Comparison of ENCODE assay signal across 19 mouse cellular contexts in the genomic region with DNA sequence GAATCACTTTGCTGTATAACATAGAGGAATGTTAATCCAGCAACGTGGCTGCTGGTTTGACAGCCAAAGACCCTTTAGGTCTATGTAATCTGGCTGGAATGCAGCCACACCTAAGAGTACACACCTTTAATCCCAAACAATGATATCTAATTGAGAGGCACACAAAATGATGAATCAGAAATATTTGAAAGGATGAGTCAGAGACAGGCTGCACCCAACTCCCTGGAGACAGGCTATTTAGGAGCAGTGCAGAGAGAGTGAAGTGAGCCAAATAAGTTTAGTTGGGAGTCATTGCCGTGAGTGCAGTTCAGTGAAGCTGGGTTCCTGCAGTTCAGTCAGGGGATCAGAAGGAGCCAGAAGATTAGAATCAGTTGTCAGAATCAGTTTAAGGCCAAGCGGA.
"Had no signal": no experiment of that assay in that cellular context is flagged by ENCODE, and none has a peak within 500 bp of the region (broad histone marks: within the 10 kb centered on the region; RNA-seq: fewer than 3 reads in every experiment).

No protein-coding gene starts in this region.

- DNase-seq: kidney, adult 9 months; kidney, postnatal 14 days; kidney, postnatal 4 days; liver; lung, adult 2 months; lung, postnatal 14 days; lung, postnatal 4 days; midbrain, embryonic 14.5 days; right cerebral cortex, adult 18-20 months; right cerebral cortex, postnatal 25 days; thymus, adult 2 months; thymus, postnatal 14 days; thymus, postnatal 4 days had no signal

- H3K36me3 ChIP-seq: limb, embryonic 10.5 days; limb, embryonic 13.5 days; liver, embryonic 12.5 days; liver, embryonic 15.5 days; neural tube, embryonic 12.5 days; neural tube, embryonic 15.5 days had no signal

- H3K27me3 ChIP-seq: limb, embryonic 13.5 days; liver, embryonic 12.5 days; liver, embryonic 15.5 days; neural tube, embryonic 12.5 days; neural tube, embryonic 15.5 days had no signal

- H3K4me3 ChIP-seq: limb, embryonic 10.5 days; limb, embryonic 13.5 days; liver, embryonic 12.5 days; liver, embryonic 15.5 days; neural tube, embryonic 12.5 days; neural tube, embryonic 15.5 days had no signal
